Mouse (Mus musculus) splenic B cell, adult 2 months (primary cell): Measurements from ENCODE around the gene Pigp.

Experiments
- DNase-seq: peaks from one replicate; pipeline ENCODE4 v3.0.0-alpha.2; 2011; ENCODE audit warnings: low read depth, low spot score
- H3K27me3 ChIP-seq: 2 replicates; pipeline ENCODE4 v1.6.1; 2012; ENCODE audit warnings: mild to moderate bottlenecking, low read length, moderate library complexity, mixed read lengths; ENCODE audit not compliant: control insufficient read depth, poor library complexity, insufficient read depth, severe bottlenecking
- H3K36me3 ChIP-seq: 2 replicates; pipeline ENCODE4 v1.6.1; 2012; ENCODE audit warnings: mild to moderate bottlenecking, low read length, moderate library complexity, mixed read lengths; ENCODE audit not compliant: control insufficient read depth, poor library complexity, insufficient read depth, severe bottlenecking

Gene Pigp

DNA sequence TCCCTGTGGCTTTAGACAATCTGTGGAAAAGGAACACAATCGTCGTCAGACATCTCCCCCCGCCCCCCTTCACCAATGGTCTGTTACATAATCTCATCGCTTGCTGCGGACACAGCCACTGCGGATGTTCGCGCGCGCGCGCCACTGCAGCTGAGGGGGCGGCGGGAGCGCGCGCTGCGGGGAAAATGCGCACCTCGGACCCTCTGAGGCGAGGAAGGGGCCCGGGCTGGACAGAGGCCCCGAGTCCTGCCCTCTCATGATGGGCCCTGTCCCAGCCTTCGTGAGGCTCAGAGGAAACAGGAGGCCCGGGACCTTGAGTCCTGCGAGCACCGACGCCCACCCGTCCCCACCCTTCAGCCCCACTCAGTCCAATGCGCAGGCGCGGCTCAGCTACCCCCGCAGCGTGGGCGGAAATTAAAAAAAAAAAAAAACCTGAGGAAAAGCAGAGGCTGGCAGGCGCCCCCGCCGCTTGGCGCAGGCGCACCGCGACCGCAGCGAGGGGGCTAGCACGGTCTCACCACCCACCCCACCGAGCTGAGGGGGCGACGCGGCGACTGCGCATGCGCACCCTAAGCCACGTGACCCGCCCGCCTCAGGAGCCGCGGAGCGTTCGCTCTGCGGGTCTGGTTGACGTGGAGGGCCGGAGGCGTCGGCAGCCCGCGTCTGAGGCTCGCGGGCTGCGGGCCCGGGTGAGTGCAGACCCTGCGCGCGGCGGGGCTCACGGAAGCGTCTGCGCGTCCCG lies 1.3 kb downstream of the Pigp start, which contains the start of gene Ttc3:
Ttc3 (plus strand) TSS at position 446 of the 742 bp plus-strand sequence.
- DNase-seq = peak; percentile 93
- 0 out of 2 replicates have a peak, but pooled peaks cover 3% of the 10 kb centered on the region for H3K36me3 ChIP-seq
- H3K27me3 ChIP-seq = no peaks in the 10 kb centered on the region

DNA sequence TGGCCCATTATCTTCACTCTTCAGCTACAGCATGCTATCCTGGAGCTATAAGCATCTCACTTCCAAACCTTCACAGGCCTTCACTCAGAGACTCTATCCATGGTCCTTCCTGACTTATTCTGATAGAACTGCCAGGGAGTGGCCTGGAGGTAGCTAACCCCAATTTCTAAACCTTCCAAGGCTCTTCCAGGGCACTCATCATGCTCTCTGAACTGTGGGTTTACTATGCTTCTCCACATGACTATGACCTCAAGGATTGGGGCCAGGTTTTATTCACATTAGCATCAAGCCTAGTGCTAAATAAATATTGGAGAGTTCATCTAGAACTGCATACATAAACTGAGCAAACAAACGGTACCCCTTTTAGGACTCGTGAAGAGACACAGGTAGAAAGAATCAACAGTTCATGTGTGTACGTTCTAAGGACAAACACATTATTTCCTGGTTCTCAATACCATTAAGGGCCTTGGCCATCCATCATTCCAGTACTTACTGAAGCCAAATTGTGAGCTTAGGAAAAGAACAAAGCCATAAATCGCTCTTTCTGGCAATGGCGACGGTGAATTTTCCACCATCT lies 2.0 kb downstream of the Pigp start:
- Histone ChIP-seq H3K27me3 (no peaks in the 10 kb centered on the region), H3K36me3 (0 out of 2 replicates have a peak, but pooled peaks cover 3% of the 10 kb centered on the region)
- DNase-seq = no peak

DNA sequence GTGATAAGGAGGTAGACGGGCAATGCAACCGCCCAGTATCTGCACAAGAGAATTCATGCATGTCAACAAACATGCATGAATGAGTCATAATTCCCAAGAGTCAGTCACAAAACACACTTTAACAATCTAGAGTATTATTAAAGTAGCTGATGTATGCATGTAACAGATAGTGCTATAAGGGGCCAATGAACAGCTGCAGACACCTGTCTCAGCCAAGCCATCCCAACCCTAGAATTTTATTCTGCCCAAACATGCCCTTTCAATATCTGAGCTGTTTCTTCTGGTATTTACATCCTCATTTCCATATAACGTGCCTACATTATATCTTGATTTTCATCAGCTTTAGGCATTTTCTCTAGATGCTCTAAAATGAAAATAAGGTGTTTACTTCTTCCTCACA lies 6.2 kb downstream of the Pigp start:
- Histone ChIP-seq H3K36me3 (0 out of 2 replicates have a peak, but pooled peaks cover 3% of the 10 kb centered on the region), H3K27me3 (no peaks in the 10 kb centered on the region)
- DNase-seq = no peak

DNA sequence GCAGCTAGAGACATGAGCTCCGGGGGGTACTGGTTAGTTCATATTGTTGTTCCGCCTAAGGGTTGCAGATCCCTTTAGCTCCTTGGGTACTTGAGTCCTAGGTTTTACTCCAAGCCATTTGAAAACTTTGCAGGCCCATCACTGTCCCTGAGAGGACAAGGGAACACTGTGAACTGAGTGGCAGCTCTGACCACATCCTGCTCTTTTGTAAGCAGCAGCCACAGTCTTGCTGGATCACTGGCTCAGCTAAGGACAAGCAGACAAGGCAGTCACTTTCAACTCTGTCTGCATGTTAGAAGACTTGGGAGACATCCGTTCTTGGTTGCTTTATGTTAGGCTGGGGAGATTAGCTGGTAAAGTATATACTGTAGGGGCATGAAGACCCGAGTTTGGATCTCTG lies 7.8 kb downstream of the Pigp start:
- H3K27me3 ChIP-seq = no peaks in the 10 kb centered on the region
- H3K36me3 ChIP-seq = 0 out of 2 replicates have a peak, but pooled peaks cover 3% of the 10 kb centered on the region
- DNase-seq = no peak

DNA sequence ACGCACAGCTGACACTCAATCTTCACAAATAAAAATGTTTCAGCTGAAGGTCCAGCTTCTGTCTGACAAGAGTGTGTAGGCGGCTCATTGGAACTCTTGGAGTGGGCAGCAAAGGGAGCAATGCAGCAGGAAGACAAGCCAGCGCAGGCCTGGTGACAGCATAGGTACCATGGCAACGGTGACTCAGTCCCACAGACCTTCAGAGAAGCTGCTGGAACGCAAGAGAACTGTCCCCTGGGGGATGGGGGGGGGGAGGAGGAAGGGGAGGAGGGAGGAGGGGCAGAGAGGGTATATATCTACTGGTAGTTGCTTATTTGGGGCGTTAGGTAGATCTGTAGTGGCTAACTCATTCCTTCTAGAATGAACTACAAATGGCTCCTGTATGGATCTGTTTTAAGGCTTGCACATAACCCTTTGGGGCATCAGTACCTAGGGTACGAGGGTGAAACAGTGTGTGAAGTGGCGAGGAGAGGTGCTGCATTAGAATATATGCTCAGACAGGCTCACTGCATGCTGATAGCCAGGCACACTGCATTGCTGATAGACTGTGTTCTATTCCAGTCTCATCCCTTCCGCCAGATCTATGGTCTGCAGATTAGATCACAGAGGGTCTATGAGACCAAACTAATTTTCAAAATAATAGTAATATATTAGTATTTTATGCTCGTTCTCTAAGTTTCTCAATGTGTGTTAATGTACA lies 9.3 kb downstream of the Pigp start:
- 0 out of 2 replicates have a peak, but pooled peaks cover 3% of the 10 kb centered on the region for H3K36me3 ChIP-seq
- no peaks in the 10 kb centered on the region for H3K27me3 ChIP-seq
- peak; percentile 29 for DNase-seq

DNA sequence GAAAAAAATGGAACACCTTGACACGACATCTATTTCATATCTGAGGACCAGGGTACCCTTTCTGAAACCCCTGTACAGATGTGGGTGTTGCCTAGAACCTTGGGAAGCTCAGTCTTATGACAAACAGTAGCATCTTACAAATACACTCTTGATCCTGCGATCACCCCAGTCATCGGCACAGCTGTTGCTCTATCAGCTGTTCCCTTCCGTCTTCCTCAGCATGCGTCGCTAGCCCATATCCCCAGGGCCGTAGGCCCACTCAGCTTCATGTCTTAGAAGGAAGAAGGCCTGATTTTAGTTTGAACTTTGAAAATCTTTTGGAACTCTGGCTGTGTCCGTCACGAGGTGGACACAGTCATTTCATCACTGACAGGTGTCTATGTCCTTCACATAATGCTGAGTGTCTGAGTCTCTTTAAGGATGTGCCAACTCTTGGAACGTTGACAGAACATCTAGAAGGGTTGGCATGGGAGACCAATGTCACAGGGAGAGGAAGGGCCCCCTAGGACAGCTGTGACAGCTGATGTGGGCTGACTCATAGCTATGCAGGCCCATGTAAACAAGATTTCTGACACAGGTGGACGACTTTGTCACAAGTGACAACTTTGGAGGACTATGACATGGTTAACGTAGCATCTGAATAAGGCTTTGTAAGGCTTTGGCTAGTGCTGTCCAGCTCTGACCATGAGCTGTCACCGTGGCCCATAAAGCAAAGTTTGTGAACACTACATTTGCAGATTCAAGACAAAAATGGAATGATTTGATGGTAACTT lies 10.9 kb downstream of the Pigp start:
- Histone ChIP-seq H3K27me3 (no peaks in the 10 kb centered on the region), H3K36me3 (no peaks in the 10 kb centered on the region)
- no peak for DNase-seq

DNA sequence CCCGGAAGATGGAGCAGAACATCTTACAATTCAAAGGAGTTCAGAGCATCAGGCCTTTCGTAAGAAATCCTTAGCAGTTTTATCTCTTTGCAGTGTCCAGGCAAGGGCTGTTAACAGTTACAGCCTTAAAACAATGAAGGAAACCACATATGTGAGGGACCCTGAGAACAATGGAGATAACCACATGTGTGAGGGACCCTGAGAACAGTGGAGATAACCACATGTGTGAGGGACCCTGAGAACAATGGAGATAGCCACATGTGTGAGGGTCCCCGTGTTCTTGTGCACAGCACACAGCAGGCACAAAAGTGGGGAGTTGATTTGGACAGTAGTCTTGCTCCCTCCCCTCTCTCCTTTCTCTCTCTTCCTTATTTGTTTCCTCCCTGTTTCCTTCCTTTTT lies 13.6 kb downstream of the Pigp start:
- no peaks in the 10 kb centered on the region for H3K27me3 ChIP-seq
- DNase-seq = no peak

DNA sequence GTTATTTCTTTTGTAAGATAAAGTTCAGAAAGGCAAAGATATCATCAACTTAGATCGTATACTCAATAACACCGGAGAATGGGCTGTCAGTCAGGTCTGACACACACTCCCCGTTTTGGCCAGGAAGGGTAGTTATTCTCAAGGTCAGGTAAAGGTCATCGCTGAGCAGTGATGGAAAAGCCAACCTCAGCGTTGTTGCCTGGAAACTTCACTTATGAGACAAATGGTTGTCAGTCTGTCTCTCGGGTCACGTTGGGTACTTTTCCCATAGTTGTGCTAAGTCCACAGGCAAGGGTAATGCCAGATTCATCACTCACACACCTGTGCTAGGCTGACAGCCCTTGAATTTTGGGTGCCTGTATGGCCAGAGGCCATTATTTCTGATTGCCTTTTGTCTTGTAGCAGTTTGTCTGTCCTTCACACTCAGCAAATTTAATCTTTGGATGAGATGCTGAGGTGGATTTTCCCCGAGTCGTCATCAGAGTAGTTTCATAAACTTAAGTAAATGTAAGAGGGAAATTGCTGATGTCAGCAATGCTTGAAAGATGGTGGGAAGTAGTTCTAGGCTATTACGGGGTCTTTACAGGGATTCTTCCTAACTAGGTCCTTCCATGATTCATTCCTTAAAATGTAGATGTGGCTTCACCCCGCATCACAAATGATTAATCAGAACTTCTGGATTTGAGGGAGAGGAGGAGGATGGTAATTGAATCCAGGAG lies 14.7 kb downstream of the Pigp start:
- Histone ChIP-seq H3K36me3 (no peaks in the 10 kb centered on the region), H3K27me3 (no peaks in the 10 kb centered on the region)
- DNase-seq = no peak

More for the DNA sequence above, 13.6 kb downstream of the Pigp start:
- no peaks in the 10 kb centered on the region for H3K36me3 ChIP-seq

DNA sequence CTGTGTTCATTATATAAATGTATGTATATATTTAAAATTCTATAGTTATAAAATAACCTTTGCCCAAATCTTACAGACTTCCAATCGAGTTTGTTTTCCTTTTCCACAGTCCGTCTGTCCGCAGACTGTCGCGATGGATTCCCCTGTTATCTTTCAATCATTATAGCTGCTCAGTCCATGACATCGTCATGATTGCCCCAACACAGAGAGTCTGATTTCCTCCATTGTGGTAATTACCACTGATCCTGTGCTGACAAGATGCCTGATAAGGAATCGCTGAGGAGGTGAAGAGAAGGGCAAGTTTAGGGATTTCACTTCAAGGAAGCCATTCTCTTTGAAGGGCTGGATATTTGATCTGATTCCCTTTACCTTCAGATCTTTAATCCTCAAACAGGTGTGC lies 15.6 kb downstream of the Pigp start:
- no peaks in the 10 kb centered on the region for H3K36me3 ChIP-seq
- DNase-seq = no peak
- no peaks in the 10 kb centered on the region for H3K27me3 ChIP-seq

DNA sequence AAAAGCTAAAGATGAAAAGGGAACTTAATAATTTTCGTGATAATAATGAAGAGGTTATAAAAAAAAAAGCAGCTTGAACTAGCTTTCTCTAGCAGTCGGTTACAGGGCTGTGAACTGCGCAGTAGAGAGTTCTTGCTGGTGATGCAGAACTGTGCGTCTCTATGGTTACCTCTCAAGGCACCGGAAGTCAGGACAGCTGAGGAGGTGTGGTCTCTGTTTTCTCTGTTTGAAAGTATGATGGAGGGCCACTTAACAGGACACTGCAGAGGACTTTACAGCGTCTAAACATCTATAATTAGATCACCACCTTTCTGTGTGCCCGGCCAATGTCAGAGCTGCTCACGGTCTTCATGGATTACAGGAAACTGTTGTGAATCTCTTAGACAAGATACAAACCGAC lies 17.2 kb downstream of the Pigp start:
- peak; percentile 78 for DNase-seq
- Histone ChIP-seq H3K36me3 (no peaks in the 10 kb centered on the region), H3K27me3 (no peaks in the 10 kb centered on the region)

DNA sequence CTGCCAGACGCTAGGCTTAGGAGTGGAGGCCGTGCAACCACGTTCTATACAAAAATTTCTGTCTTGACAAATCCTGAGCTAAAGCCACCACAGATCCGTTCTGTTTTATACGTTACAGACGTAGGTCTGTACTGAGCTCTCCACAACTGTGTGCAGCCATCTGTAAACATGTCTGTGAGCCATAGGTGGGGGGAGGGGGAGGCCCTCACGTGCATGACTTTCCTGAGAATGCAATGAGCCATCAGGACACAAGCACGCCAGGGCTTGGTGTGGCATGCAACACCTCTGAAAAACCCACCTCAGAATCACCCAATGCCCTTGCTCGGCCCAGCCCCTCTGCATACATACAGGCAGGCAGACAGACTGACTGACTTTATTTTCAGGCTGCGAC lies 21.4 kb downstream of the Pigp start:
- no peak for DNase-seq
- no peaks in the 10 kb centered on the region for H3K36me3 ChIP-seq
- no peaks in the 10 kb centered on the region for H3K27me3 ChIP-seq

DNA sequence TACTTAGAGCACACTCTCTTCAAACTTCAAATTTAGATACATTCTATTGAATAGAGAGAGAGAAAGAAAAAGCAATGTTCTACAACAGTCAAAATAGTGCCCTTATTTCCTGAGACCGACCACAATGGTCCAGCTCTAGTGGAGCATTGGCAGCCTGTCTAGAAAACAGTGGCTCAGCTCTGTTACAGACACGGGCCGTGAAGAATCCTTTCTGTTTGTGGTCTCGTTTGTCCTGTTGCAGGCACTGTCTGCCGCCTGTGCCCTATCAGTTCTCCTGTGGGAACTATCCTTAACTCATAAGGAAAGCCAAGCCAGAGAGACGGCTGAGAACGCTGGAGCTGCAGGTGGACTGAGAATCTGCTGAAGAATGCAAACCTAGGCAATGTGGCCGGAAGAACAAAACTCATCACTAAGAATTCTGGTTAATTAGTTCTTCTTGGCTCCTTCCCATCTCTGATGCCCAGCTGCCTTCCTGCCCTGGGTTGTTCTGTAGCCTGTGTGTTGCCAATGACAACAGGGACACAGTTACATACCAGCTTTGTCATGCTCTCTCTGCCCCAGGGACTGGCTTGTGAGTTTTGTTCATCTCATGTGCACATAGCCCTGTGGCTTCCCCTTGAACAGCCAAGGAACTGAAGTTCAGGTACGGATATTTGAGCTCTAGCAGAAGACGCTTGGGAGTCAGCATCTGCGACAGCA lies 21.9 kb downstream of the Pigp start:
- peak; percentile 27 for DNase-seq
- H3K27me3 ChIP-seq = no peaks in the 10 kb centered on the region
- H3K36me3 ChIP-seq = no peaks in the 10 kb centered on the region

DNA sequence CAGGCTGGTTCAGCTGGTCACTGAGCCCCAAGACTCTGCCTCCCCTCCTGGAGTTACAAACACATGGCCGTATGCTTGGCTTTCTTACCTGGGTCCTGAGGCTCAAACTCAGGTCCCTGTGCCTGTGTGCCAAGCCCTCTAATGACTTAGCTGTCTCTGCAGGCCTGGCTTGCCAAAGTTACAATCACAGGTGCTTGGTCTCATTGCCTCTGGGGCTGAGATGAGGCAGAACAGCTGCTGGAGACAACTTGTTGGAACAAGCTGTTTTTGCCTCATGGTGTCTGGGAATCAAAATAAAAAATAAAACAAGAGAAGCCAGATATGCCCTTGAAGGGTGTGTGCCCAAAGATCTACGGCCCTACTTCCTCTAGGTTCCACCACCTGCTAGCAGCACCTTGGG lies 22.9 kb downstream of the Pigp start:
- DNase-seq = no peak
- Histone ChIP-seq H3K36me3 (no peaks in the 10 kb centered on the region), H3K27me3 (no peaks in the 10 kb centered on the region)
